8 mouse cellular contexts compared by ENCODE assay signal in genomic region chr5:64803720-64804462, GRCm38 (mm10). TPM values are rescaled to one million over a fixed set of nuclear protein-coding genes. Genes with fewer than 3 reads are reported as not detected.
DNase-seq lines count a peak whose midpoint lies in the region; ATAC-seq and TF ChIP-seq lines count a peak whose summit lies in the region.

No protein-coding gene starts in this region.

- no peaks in the 10 kb centered on the region for H3K27me3 ChIP-seq in forebrain, embryonic 11.5 days (ENCODE audit: control insufficient read depth, insufficient read depth, low read length)

- H3K4me1 ChIP-seq in forebrain, embryonic 11.5 days (replicated peaks; ENCODE audit: control insufficient read depth, insufficient read depth, low read length), result peaks cover 16% of the 10 kb centered on the region; the same call in 1 of the 2 replicates
- peaks cover 14% of the 10 kb centered on the region for H3K4me1 ChIP-seq in lung, adult 2 months (ENCODE audit: control insufficient read depth, insufficient read depth, low read length)
- H3K4me1 ChIP-seq in olfactory bulb, adult 2 months (ENCODE audit: control insufficient read depth, insufficient read depth, low read length), result peaks cover 11% of the 10 kb centered on the region

- peak overlapping the region; percentile 71 for H3K4me2 ChIP-seq in forebrain, embryonic 11.5 days (ENCODE audit: low read depth, low read length, severe bottlenecking)

- H3K36me3 ChIP-seq in forebrain, embryonic 11.5 days (ENCODE audit: control insufficient read depth, insufficient read depth, low read length), result no peaks in the 10 kb centered on the region

- peak overlapping the region; percentile 98 for H3K27ac ChIP-seq in forebrain, embryonic 11.5 days (ENCODE audit: low read depth, low read length)
- peak overlapping the region; percentile 90 for H3K27ac ChIP-seq in olfactory bulb, adult 2 months (ENCODE audit: insufficient read depth, low read depth, low read length)

- ATAC-seq in forebrain, embryonic 11.5 days (replicated peaks; ENCODE audit: low FRiP score), result peak; percentile 10

- peak overlapping the region; percentile 86 for H3K4me3 ChIP-seq in forebrain, embryonic 11.5 days (ENCODE audit: low read depth, low read length)
- peak overlapping the region; percentile 95 for H3K4me3 ChIP-seq in lung, adult 2 months (replicated peaks; ENCODE audit: extremely low read depth, low read depth, low read length)
- H3K4me3 ChIP-seq in olfactory bulb, adult 2 months (ENCODE audit: insufficient read depth, low read depth, low read length), result peak overlapping the region; percentile 97

- TF ChIP-seq CTCF in lung, adult 2 months (IDR thresholded peaks at IDR 0.05; ENCODE audit: insufficient read depth, low read length), result no peak
- no peak for TF ChIP-seq CTCF in olfactory bulb, adult 2 months (IDR thresholded peaks at IDR 0.05; ENCODE audit: insufficient read depth, low read depth, low read length)

- DNase-seq in ovary, postnatal 36 days (ENCODE audit: low spot score), result peak; percentile 57
- DNase-seq in ovary, postnatal 14 days (ENCODE audit: low spot score), result no peak
- peak; percentile 21 to 22 for DNase-seq in adrenal gland, postnatal 4 days (ENCODE audit: low spot score in 2 of 2)
- DNase-seq in forebrain, embryonic 11.5 days (ENCODE audit: low spot score), result peak; percentile 88
- peak; percentile 68 for DNase-seq in induced T-regulatory cell, adult 2 months (ENCODE audit: low read depth)
- DNase-seq in lung, adult 2 months, result peak; percentile 68
- DNase-seq in ovary, adult 18-20 months (ENCODE audit: low spot score), result no peak

- H3K9me3 ChIP-seq in forebrain, embryonic 11.5 days (ENCODE audit: control insufficient read depth, low read length), result no peaks in the 10 kb centered on the region

- peak; percentile 44; the same call in 1 of the 2 replicates for TF ChIP-seq POLR2A in lung, adult 2 months (IDR thresholded peaks at IDR 0.05; ENCODE audit: borderline replicate concordance, extremely low read depth, low read depth, low read length)
- TF ChIP-seq POLR2A in olfactory bulb, adult 2 months (IDR thresholded peaks at IDR 0.05; ENCODE audit: insufficient read depth, low read depth, low read length), result no peak; the same call in 1 of the 2 replicates

- H3K9ac ChIP-seq in forebrain, embryonic 11.5 days (ENCODE audit: low read length), result peak overlapping the region; percentile 94

- under 1% methylated on average over 63 of the region's 69 CpGs for WGBS in forebrain, embryonic 11.5 days
- under 1% methylated on average over 64 of the region's 69 CpGs for WGBS in lung, adult 2 months
- under 1% methylated on average over 58 of the region's 69 CpGs for WGBS in olfactory bulb, adult 2 months

RNA-seq across cellular contexts. Expression of gene Klf3, which starts 0.7 kb away (rescaled TPM):
- total RNA-seq in adrenal gland, postnatal 4 days (2021), result 10 to 100 TPM; 87.3 to 91.7 TPM
- polyA plus RNA-seq in forebrain, embryonic 11.5 days (2014; fragmentation: Nextera tagmentation; extraction: Ambion mirVana), result 39.4 and 40.9 TPM in 2 replicates
- polyA plus RNA-seq in lung, adult 2 months (2012; rRNA removed), result 113 and 129 TPM in 2 replicates
- polyA plus RNA-seq in olfactory bulb, adult 2 months (2012; ENCODE audit: insufficient read depth, insufficient read length, low replicate concordance, missing spikeins), result not detected in 2 replicates

Comparison
In these comparisons a context has a peak if more than half of its experiments do, and no peak if none do; other contexts are left out.
1. DNase-seq: peak in ovary, postnatal 36 days (single experiment), adrenal gland, postnatal 4 days (2 of 2), forebrain, embryonic 11.5 days (single experiment), induced T-regulatory cell, adult 2 months (single experiment) and lung, adult 2 months (single experiment); none in ovary, postnatal 14 days (single experiment) and ovary, adult 18-20 months (single experiment).
2. Peak in every context shown above with its lines, with median percentiles within 50 percentile points of each other: H3K4me3 ChIP-seq.